ENCODE assay signal across 26 mouse cellular contexts in the genomic region with DNA sequence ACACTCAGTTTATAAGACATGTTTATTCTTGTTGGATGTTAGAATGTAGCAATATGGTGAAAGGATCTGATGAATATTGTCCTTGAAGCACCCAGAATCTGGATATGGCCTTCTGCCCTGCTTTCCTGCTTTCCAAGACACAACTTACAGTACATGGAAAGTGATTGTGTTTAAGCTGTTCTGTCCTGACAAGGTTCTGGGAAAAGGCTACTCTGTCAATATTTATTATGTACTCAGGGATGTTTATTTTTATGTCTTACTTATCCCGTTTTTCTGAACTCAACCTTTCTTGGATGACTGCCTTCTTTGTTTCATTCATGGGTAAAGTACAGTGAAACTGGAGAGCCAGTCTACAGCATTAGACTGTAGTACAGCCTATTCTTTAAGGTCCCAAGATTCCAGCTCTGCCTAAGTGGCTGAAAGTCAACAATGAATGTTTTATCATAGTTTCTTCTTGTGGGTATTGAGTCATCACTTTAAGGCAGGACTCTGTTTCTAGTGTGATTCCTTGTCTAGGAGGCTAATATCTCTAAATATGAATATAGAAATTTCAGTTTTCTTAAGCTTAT.
"Had no signal": no experiment of that assay in that cellular context is flagged by ENCODE, and none has a peak within 500 bp of the region (broad histone marks: within the 10 kb centered on the region; RNA-seq: fewer than 3 reads in every experiment).

No protein-coding gene starts in this region.

- H3K9ac ChIP-seq: heart, embryonic 13.5 days; heart, embryonic 15.5 days; hindbrain, embryonic 13.5 days; hindbrain, embryonic 15.5 days; kidney, embryonic 15.5 days; limb, embryonic 13.5 days; limb, embryonic 15.5 days had no signal

- H3K4me1 ChIP-seq: heart, embryonic 13.5 days; heart, embryonic 15.5 days; hindbrain, embryonic 13.5 days; hindbrain, embryonic 15.5 days; kidney, embryonic 15.5 days; limb, embryonic 13.5 days; limb, embryonic 15.5 days had no signal

- H3K4me3 ChIP-seq: gastrocnemius, adult 2 months; heart, adult 2 months; heart, embryonic 13.5 days; heart, embryonic 15.5 days; hindbrain, embryonic 13.5 days; hindbrain, embryonic 15.5 days; kidney, embryonic 15.5 days; limb, embryonic 13.5 days; limb, embryonic 15.5 days had no signal

- DNase-seq: gastrocnemius, adult 2 months; gastrocnemius, postnatal 10 days; gastrocnemius, postnatal 25 days; heart, adult 11 months; heart, adult 2 months; heart, postnatal 14 days; heart, postnatal 36 days; kidney, adult 11 months; kidney, adult 2 months; kidney, adult 9 months; kidney, postnatal 14 days; kidney, postnatal 36 days; layer of hippocampus, adult 9-11 months; layer of hippocampus, postnatal 36 days; left cerebral cortex, postnatal 4 days had no signal

- H3K27me3 ChIP-seq: heart, embryonic 13.5 days; heart, embryonic 15.5 days; hindbrain, embryonic 13.5 days; hindbrain, embryonic 15.5 days; kidney, embryonic 15.5 days; limb, embryonic 13.5 days; limb, embryonic 15.5 days had no signal

- H3K27ac ChIP-seq: gastrocnemius, adult 2 months; heart, adult 2 months; heart, embryonic 13.5 days; heart, embryonic 15.5 days; hindbrain, embryonic 13.5 days; hindbrain, embryonic 15.5 days; hindbrain, postnatal 0 days; kidney, embryonic 15.5 days; kidney, postnatal 0 days; limb, embryonic 13.5 days; limb, embryonic 15.5 days had no signal

- H3K4me2 ChIP-seq: heart, embryonic 11.5 days; heart, embryonic 13.5 days; heart, embryonic 15.5 days; hindbrain, embryonic 13.5 days; hindbrain, embryonic 15.5 days; kidney, embryonic 15.5 days; limb, embryonic 13.5 days; limb, embryonic 15.5 days had no signal

- ATAC-seq: hindbrain, postnatal 0 days; intestine, embryonic 16.5 days had no signal

- H3K36me3 ChIP-seq: heart, embryonic 13.5 days; heart, embryonic 15.5 days; hindbrain, embryonic 13.5 days; hindbrain, embryonic 15.5 days; kidney, embryonic 15.5 days; limb, embryonic 13.5 days; limb, embryonic 15.5 days had no signal

- H3K9me3 ChIP-seq: heart, embryonic 13.5 days; heart, embryonic 15.5 days; hindbrain, embryonic 13.5 days; hindbrain, embryonic 15.5 days; kidney, embryonic 15.5 days; limb, embryonic 13.5 days; limb, embryonic 15.5 days had no signal
